11 mouse cellular contexts compared by ENCODE assay signal in genomic region chr15:78481448-78482000, GRCm38 (mm10). TPM values are rescaled to one million over a fixed set of nuclear protein-coding genes. Genes with fewer than 3 reads are reported as not detected.
DNase-seq lines count a peak whose midpoint lies in the region; ATAC-seq and TF ChIP-seq lines count a peak whose summit lies in the region.
"Had no signal": no experiment of that assay in that cellular context is flagged by ENCODE, and none has a peak within 500 bp of the region (broad histone marks: within the 10 kb centered on the region; RNA-seq: fewer than 3 reads in every experiment).

No protein-coding gene starts in this region.

- no peaks in the 10 kb centered on the region for H3K36me3 ChIP-seq in hindbrain, postnatal 0 days (ENCODE audit: insufficient read depth, low read length)
- no peaks in the 10 kb centered on the region for H3K36me3 ChIP-seq in hindbrain, embryonic 10.5 days
- no peaks in the 10 kb centered on the region for H3K36me3 ChIP-seq in stomach, postnatal 0 days (ENCODE audit: control insufficient read depth, insufficient read depth, low read length)
- H3K36me3 ChIP-seq: hindbrain, embryonic 12.5 days had no signal

- no peak overlapping the region for H3K4me3 ChIP-seq in hindbrain, postnatal 0 days (ENCODE audit: low read length)
- no peak overlapping the region for H3K4me3 ChIP-seq in hindbrain, embryonic 10.5 days
- no peak overlapping the region for H3K4me3 ChIP-seq in stomach, postnatal 0 days (ENCODE audit: low read depth, low read length)
- H3K4me3 ChIP-seq: hindbrain, embryonic 12.5 days had no signal

- H3K4me1 ChIP-seq in hindbrain, postnatal 0 days (ENCODE audit: insufficient read depth, low read length): no peaks in the 10 kb centered on the region
- peaks cover 3% of the 10 kb centered on the region; the same call in 1 of the 2 replicates for H3K4me1 ChIP-seq in hindbrain, embryonic 10.5 days (replicated peaks)
- no peaks in the 10 kb centered on the region for H3K4me1 ChIP-seq in stomach, postnatal 0 days (replicated peaks; ENCODE audit: control insufficient read depth, insufficient read depth)
- H3K4me1 ChIP-seq: hindbrain, embryonic 12.5 days had no signal

- no peak for ATAC-seq in hindbrain, postnatal 0 days
- peak; percentile 14; the same call in 1 of the 2 replicates for ATAC-seq in stomach, postnatal 0 days (ENCODE audit: low FRiP score, low TSS enrichment)
- ATAC-seq in granulocyte monocyte progenitor cell, adult 5-6 weeks (replicated peaks; ENCODE audit: poor library complexity, severe bottlenecking): no peak

- no peaks in the 10 kb centered on the region for H3K9me3 ChIP-seq in hindbrain, postnatal 0 days (ENCODE audit: low read length)
- H3K9me3 ChIP-seq in hindbrain, embryonic 10.5 days: no peaks in the 10 kb centered on the region
- H3K9me3 ChIP-seq in stomach, postnatal 0 days (ENCODE audit: control insufficient read depth, low read length): no peaks in the 10 kb centered on the region
- H3K9me3 ChIP-seq: hindbrain, embryonic 12.5 days had no signal

- DNase-seq in adrenal gland, postnatal 14 days: peak; percentile 56
- no peak for DNase-seq in adrenal gland, adult 18-20 months (ENCODE audit: low spot score in 2 of 2)
- no peak for DNase-seq in hindbrain, postnatal 0 days (ENCODE audit: low spot score)
- DNase-seq in hindbrain, embryonic 10.5 days (ENCODE audit: low spot score): no peak
- DNase-seq in retina, postnatal 1 day: peak; percentile 24
- DNase-seq in retina, embryonic 14.5 days (ENCODE audit: low spot score): no peak
- no peak for DNase-seq in stomach, postnatal 0 days (ENCODE audit: low spot score)
- DNase-seq: lung, postnatal 14 days had no signal

- H3K9ac ChIP-seq in hindbrain, postnatal 0 days (replicated peaks; ENCODE audit: low read length): no peak overlapping the region
- H3K9ac ChIP-seq in stomach, postnatal 0 days (ENCODE audit: low read length): no peak overlapping the region
- H3K9ac ChIP-seq: hindbrain, embryonic 12.5 days had no signal

- TF ChIP-seq EP300 in stomach, postnatal 0 days (optimal IDR thresholded peaks at IDR 0.05): no peak

- no peak overlapping the region for H3K4me2 ChIP-seq in hindbrain, postnatal 0 days (ENCODE audit: low read depth, low read length)
- no peak overlapping the region for H3K4me2 ChIP-seq in stomach, postnatal 0 days (replicated peaks; ENCODE audit: low read depth)
- H3K4me2 ChIP-seq: hindbrain, embryonic 12.5 days had no signal

- H3K27me3 ChIP-seq in hindbrain, postnatal 0 days (ENCODE audit: insufficient read depth, low read length): no peaks in the 10 kb centered on the region
- H3K27me3 ChIP-seq in hindbrain, embryonic 10.5 days (ENCODE audit: insufficient read depth, poor library complexity, severe bottlenecking): peaks cover 15% of the 10 kb centered on the region
- H3K27me3 ChIP-seq in stomach, postnatal 0 days (ENCODE audit: control insufficient read depth, insufficient read depth, low read length): no peaks in the 10 kb centered on the region
- H3K27me3 ChIP-seq: hindbrain, embryonic 12.5 days had no signal

- WGBS in hindbrain, postnatal 0 days: 62% methylated on average over 9 of the region's 9 CpGs
- WGBS in hindbrain, embryonic 10.5 days: 49% methylated on average over 9 of the region's 9 CpGs
- WGBS in stomach, postnatal 0 days: 58% methylated on average over 9 of the region's 9 CpGs

- no peak overlapping the region for H3K27ac ChIP-seq in hindbrain, postnatal 0 days
- H3K27ac ChIP-seq in hindbrain, embryonic 10.5 days: no peak overlapping the region
- H3K27ac ChIP-seq in stomach, postnatal 0 days (replicated peaks): no peak overlapping the region
- H3K27ac ChIP-seq: hindbrain, embryonic 12.5 days had no signal

- TF ChIP-seq CTCF in hindbrain, postnatal 0 days (IDR thresholded peaks at IDR 0.05; ENCODE audit: low read depth): peak; percentile 25
- peak; percentile 42 for TF ChIP-seq CTCF in stomach, postnatal 0 days (IDR thresholded peaks at IDR 0.05; ENCODE audit: low read depth)

RNA-seq across cellular contexts. Expression of gene Tmprss6, which starts 13.1 kb away (rescaled TPM):
- total RNA-seq in adrenal gland, postnatal 14 days (2021): 2.9 and 37.6 TPM in 2 replicates
- 1 to 10 TPM in 1 of 2 experiments, under 1 TPM in 1; 0.54 to 2.4 TPM for total RNA-seq in adrenal gland, adult 18-20 months (2021)
- total RNA-seq in hindbrain, postnatal 0 days (2014; rRNA removed): 0.25 and 0.42 TPM in 2 replicates
- 0.32 and 0.44 TPM in 2 replicates for polyA plus RNA-seq in hindbrain, postnatal 0 days (2015; fragmentation: Nextera tagmentation; extraction: Ambion mirVana)
- polyA plus RNA-seq in hindbrain, embryonic 10.5 days (2016; fragmentation: Nextera tagmentation; extraction: Ambion mirVana): not detected in 2 replicates
- 0.48 and 0.50 TPM in 2 replicates for polyA plus RNA-seq in stomach, postnatal 0 days (2015; fragmentation: Nextera tagmentation; extraction: Ambion mirVana)
- total RNA-seq in granulocyte monocyte progenitor cell, adult 5-6 weeks (2014; fragmentation: Nextera tagmentation): not detected in 2 replicates
- not detected in 2 replicates for total RNA-seq in granulocyte monocyte progenitor cell, adult 5-6 weeks (2017)
- total RNA-seq: left cerebral cortex, postnatal 14 days had no signal

RNA-seq across cellular contexts. Expression of gene Il2rb, which starts 13.5 kb away (rescaled TPM):
- 0.41 and 4.2 TPM in 2 replicates for total RNA-seq in adrenal gland, postnatal 14 days (2021)
- total RNA-seq in adrenal gland, adult 18-20 months (2021): 1 to 10 TPM; 1.1 to 2.5 TPM
- 0.10 and 0.29 TPM in 2 replicates for total RNA-seq in hindbrain, postnatal 0 days (2014; rRNA removed)
- 0.40 and 0.58 TPM in 2 replicates for polyA plus RNA-seq in hindbrain, postnatal 0 days (2015; fragmentation: Nextera tagmentation; extraction: Ambion mirVana)
- polyA plus RNA-seq in hindbrain, embryonic 10.5 days (2016; fragmentation: Nextera tagmentation; extraction: Ambion mirVana): not detected in 2 replicates
- polyA plus RNA-seq in stomach, postnatal 0 days (2015; fragmentation: Nextera tagmentation; extraction: Ambion mirVana): 0.24 and 0.30 TPM in 2 replicates
- total RNA-seq in granulocyte monocyte progenitor cell, adult 5-6 weeks (2014; fragmentation: Nextera tagmentation): not detected in 2 replicates
- not detected in 2 replicates for total RNA-seq in granulocyte monocyte progenitor cell, adult 5-6 weeks (2017)

RNA-seq across cellular contexts. Expression of gene C1qtnf6, which starts 49.7 kb away (rescaled TPM):
- total RNA-seq in adrenal gland, postnatal 14 days (2021): 53.4 and 69.2 TPM in 2 replicates
- 10 to 100 TPM; 14.1 to 15.0 TPM for total RNA-seq in adrenal gland, adult 18-20 months (2021)
- 3.1 and 6.1 TPM in 2 replicates for total RNA-seq in hindbrain, postnatal 0 days (2014; rRNA removed)
- 10.0 and 10.2 TPM in 2 replicates for polyA plus RNA-seq in hindbrain, postnatal 0 days (2015; fragmentation: Nextera tagmentation; extraction: Ambion mirVana)
- polyA plus RNA-seq in hindbrain, embryonic 10.5 days (2016; fragmentation: Nextera tagmentation; extraction: Ambion mirVana): 9.8 and 9.9 TPM in 2 replicates
- 20.2 and 24.6 TPM in 2 replicates for polyA plus RNA-seq in stomach, postnatal 0 days (2015; fragmentation: Nextera tagmentation; extraction: Ambion mirVana)
- total RNA-seq in granulocyte monocyte progenitor cell, adult 5-6 weeks (2014; fragmentation: Nextera tagmentation): 8.1 and 9.1 TPM in 2 replicates
- total RNA-seq in granulocyte monocyte progenitor cell, adult 5-6 weeks (2017): 1.0 and 1.5 TPM in 2 replicates

RNA-seq across cellular contexts. Expression of gene Kctd17, which starts 53.2 kb away (rescaled TPM):
- 83.4 and 88.8 TPM in 2 replicates for total RNA-seq in adrenal gland, postnatal 14 days (2021)
- total RNA-seq in adrenal gland, adult 18-20 months (2021): 10 to 100 TPM; 80.4 to 83.4 TPM
- 144 and 155 TPM in 2 replicates for total RNA-seq in hindbrain, postnatal 0 days (2014; rRNA removed)
- 144 and 161 TPM in 2 replicates for polyA plus RNA-seq in hindbrain, postnatal 0 days (2015; fragmentation: Nextera tagmentation; extraction: Ambion mirVana)
- 66.4 and 73.5 TPM in 2 replicates for polyA plus RNA-seq in hindbrain, embryonic 10.5 days (2016; fragmentation: Nextera tagmentation; extraction: Ambion mirVana)
- 25.9 and 26.2 TPM in 2 replicates for polyA plus RNA-seq in stomach, postnatal 0 days (2015; fragmentation: Nextera tagmentation; extraction: Ambion mirVana)
- total RNA-seq in granulocyte monocyte progenitor cell, adult 5-6 weeks (2014; fragmentation: Nextera tagmentation): 13.0 and 27.4 TPM in 2 replicates
- total RNA-seq in granulocyte monocyte progenitor cell, adult 5-6 weeks (2017): 8.3 and 15.4 TPM in 2 replicates

Comparison
In these comparisons a context has a peak if more than half of its experiments do, and no peak if none do; other contexts are left out.
1. DNase-seq: peak in adrenal gland, postnatal 14 days (single experiment) and retina, postnatal 1 day (single experiment); none in adrenal gland, adult 18-20 months (0 of 2), hindbrain, postnatal 0 days (single experiment), hindbrain, embryonic 10.5 days (single experiment), retina, embryonic 14.5 days (single experiment) and stomach, postnatal 0 days (single experiment).